8 mouse cellular contexts compared by ENCODE assay signal in the genomic region with DNA sequence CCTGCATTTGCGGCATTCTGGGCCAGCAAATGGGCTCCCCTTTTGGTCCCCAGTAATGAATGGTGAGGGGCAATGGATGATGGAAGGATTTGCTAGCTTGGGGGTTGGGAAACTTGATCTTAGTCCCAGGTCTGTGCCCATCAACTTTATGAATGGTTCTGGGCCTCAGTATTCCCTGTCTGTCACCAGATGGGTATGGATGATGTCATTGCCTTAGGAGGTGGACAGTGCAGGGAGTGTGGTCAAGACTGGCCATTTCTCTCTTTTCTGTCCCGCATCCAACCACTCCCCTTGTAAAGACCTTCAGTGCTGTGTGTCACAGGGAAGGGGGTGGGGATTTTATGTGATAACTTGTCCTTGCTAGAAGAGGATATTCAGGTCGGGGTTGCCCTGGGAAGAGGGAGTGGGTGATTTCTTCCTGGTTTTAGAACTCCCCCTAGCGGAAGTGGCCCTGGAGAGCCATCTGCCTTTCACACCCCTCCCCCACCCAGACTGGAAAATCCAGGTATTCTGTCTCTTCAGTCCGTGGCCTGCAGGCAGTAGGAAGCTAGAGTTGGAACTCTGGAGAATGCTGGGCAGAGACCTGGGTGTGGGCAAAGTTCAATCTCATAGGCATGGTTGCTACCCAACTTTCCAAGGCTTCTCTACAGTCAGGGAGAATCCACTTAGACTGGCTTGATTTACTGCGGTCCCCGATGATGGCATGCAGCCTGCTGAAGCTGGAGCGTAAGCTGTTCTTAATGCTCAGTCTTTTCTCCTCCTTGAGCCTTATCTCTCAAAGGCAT. TPM values are rescaled to one million over a fixed set of nuclear protein-coding genes. Genes with fewer than 3 reads are reported as not detected.
DNase-seq lines count a peak whose midpoint lies in the region; ATAC-seq lines count a peak whose summit lies in the region.

No protein-coding gene starts in this region.

- no peaks in the 10 kb centered on the region for H3K9me3 ChIP-seq in embryonic facial prominence, embryonic 12.5 days
- H3K9me3 ChIP-seq in hindbrain, embryonic 16.5 days (ENCODE audit: control insufficient read depth, low read length): no peaks in the 10 kb centered on the region
- H3K9me3 ChIP-seq in liver, embryonic 11.5 days (ENCODE audit: control insufficient read depth, low read length): no peaks in the 10 kb centered on the region
- no peaks in the 10 kb centered on the region for H3K9me3 ChIP-seq in neural tube, embryonic 11.5 days (ENCODE audit: control insufficient read depth, low read length)

- H3K36me3 ChIP-seq in embryonic facial prominence, embryonic 12.5 days: no peaks in the 10 kb centered on the region; the same call in 1 of the 2 replicates
- H3K36me3 ChIP-seq in hindbrain, embryonic 16.5 days (ENCODE audit: control insufficient read depth, insufficient read depth, low read length): no peaks in the 10 kb centered on the region
- 0 out of 2 replicates have a peak, but pooled peaks cover 2% of the 10 kb centered on the region for H3K36me3 ChIP-seq in liver, embryonic 11.5 days (ENCODE audit: control insufficient read depth, insufficient read depth, low read length)
- H3K36me3 ChIP-seq in neural tube, embryonic 11.5 days (ENCODE audit: control insufficient read depth, insufficient read depth, low read length): no peaks in the 10 kb centered on the region

- ATAC-seq in cerebellum, adult (ENCODE audit: insufficient number of reproducible peaks, low FRiP score, low TSS enrichment): no peak
- ATAC-seq in embryonic facial prominence, embryonic 12.5 days (ENCODE audit: insufficient number of reproducible peaks, insufficient read depth, low FRiP score, low TSS enrichment): no peak
- ATAC-seq in hindbrain, embryonic 16.5 days: no peak
- no peak for ATAC-seq in liver, embryonic 11.5 days (replicated peaks; ENCODE audit: low FRiP score)
- no peak for ATAC-seq in neural tube, embryonic 11.5 days (ENCODE audit: insufficient read depth, low FRiP score, low TSS enrichment)

- peak overlapping the region; percentile 72 for H3K4me2 ChIP-seq in embryonic facial prominence, embryonic 12.5 days (replicated peaks)
- H3K4me2 ChIP-seq in hindbrain, embryonic 16.5 days (ENCODE audit: low read length): peak overlapping the region; percentile 81
- H3K4me2 ChIP-seq in liver, embryonic 11.5 days: peak overlapping the region; percentile 72
- peak overlapping the region; percentile 67 for H3K4me2 ChIP-seq in neural tube, embryonic 11.5 days (ENCODE audit: low read depth)

- H3K27me3 ChIP-seq in embryonic facial prominence, embryonic 12.5 days: no peaks in the 10 kb centered on the region
- no peaks in the 10 kb centered on the region for H3K27me3 ChIP-seq in hindbrain, embryonic 16.5 days (replicated peaks; ENCODE audit: control insufficient read depth, insufficient read depth, low read length)
- no peaks in the 10 kb centered on the region for H3K27me3 ChIP-seq in liver, embryonic 11.5 days (replicated peaks; ENCODE audit: control insufficient read depth, insufficient read depth, low read length)
- H3K27me3 ChIP-seq in neural tube, embryonic 11.5 days (ENCODE audit: control insufficient read depth, insufficient read depth, low read length): no peaks in the 10 kb centered on the region

- DNase-seq in cerebellum, adult 11-12 months: peak; percentile 74
- peak; percentile 84 for DNase-seq in ZHBTc4 (ENCODE audit: low read depth, low spot score)
- DNase-seq in liver, embryonic 11.5 days (ENCODE audit: low spot score): no peak
- no peak for DNase-seq in neural tube, embryonic 11.5 days (ENCODE audit: low spot score)
- no peak for DNase-seq in frontal cortex, postnatal 10 days (ENCODE audit: low spot score in 2 of 2)

- H3K4me1 ChIP-seq in embryonic facial prominence, embryonic 12.5 days: peaks cover 57% of the 10 kb centered on the region
- peaks cover 51% of the 10 kb centered on the region for H3K4me1 ChIP-seq in hindbrain, embryonic 16.5 days (ENCODE audit: control insufficient read depth, insufficient read depth, low read depth, low read length)
- peaks cover 54% of the 10 kb centered on the region for H3K4me1 ChIP-seq in liver, embryonic 11.5 days (replicated peaks; ENCODE audit: control insufficient read depth, insufficient read depth, low read length)
- H3K4me1 ChIP-seq in neural tube, embryonic 11.5 days (ENCODE audit: control insufficient read depth, insufficient read depth, low read length): peaks cover 40% of the 10 kb centered on the region

- peak overlapping the region; percentile 88 for H3K9ac ChIP-seq in embryonic facial prominence, embryonic 12.5 days
- H3K9ac ChIP-seq in hindbrain, embryonic 16.5 days (ENCODE audit: low read depth, low read length): peak overlapping the region; percentile 73
- no peak overlapping the region; the same call in 1 of the 2 replicates for H3K9ac ChIP-seq in liver, embryonic 11.5 days (ENCODE audit: low read depth, low read length)
- no peak overlapping the region for H3K9ac ChIP-seq in neural tube, embryonic 11.5 days (ENCODE audit: low read length)

- peak overlapping the region; percentile 96 for H3K4me3 ChIP-seq in embryonic facial prominence, embryonic 12.5 days
- H3K4me3 ChIP-seq in hindbrain, embryonic 16.5 days (ENCODE audit: low read length): peak overlapping the region; percentile 61
- H3K4me3 ChIP-seq in liver, embryonic 11.5 days (ENCODE audit: low read depth, low read length): peak overlapping the region; percentile 64
- peak overlapping the region; percentile 80 for H3K4me3 ChIP-seq in neural tube, embryonic 11.5 days (ENCODE audit: low read depth, low read length)

- 34% methylated on average over 8 of the region's 8 CpGs for WGBS in embryonic facial prominence, embryonic 12.5 days
- 32% methylated on average over 8 of the region's 8 CpGs for WGBS in hindbrain, embryonic 16.5 days
- WGBS in liver, embryonic 11.5 days: 23% methylated on average over 8 of the region's 8 CpGs
- WGBS in neural tube, embryonic 11.5 days: 27% methylated on average over 8 of the region's 8 CpGs

- H3K27ac ChIP-seq in embryonic facial prominence, embryonic 12.5 days: peak overlapping the region; percentile 99
- H3K27ac ChIP-seq in hindbrain, embryonic 16.5 days (ENCODE audit: low read depth, low read length): peak overlapping the region; percentile 96
- H3K27ac ChIP-seq in liver, embryonic 11.5 days (ENCODE audit: low read depth, low read length): no peak overlapping the region
- H3K27ac ChIP-seq in neural tube, embryonic 11.5 days (ENCODE audit: low read depth, low read length): no peak overlapping the region

RNA-seq across cellular contexts. Expression of a gene that starts 2.8 kb away (rescaled TPM):
- 117 and 125 TPM in 2 replicates for polyA plus RNA-seq in embryonic facial prominence, embryonic 12.5 days (2016; fragmentation: Nextera tagmentation; extraction: Ambion mirVana)
- polyA plus RNA-seq in hindbrain, embryonic 16.5 days (2015; fragmentation: Nextera tagmentation; extraction: Ambion mirVana): 176 and 191 TPM in 2 replicates
- 54.7 and 55.3 TPM in 2 replicates for polyA plus RNA-seq in liver, embryonic 11.5 days (2014; fragmentation: Nextera tagmentation; extraction: Ambion mirVana)
- 68.8 and 73.1 TPM in 2 replicates for polyA plus RNA-seq in neural tube, embryonic 11.5 days (2014; fragmentation: Nextera tagmentation; extraction: Ambion mirVana)

RNA-seq across cellular contexts. Expression of a gene that starts 19.4 kb away (rescaled TPM):
- 474 and 481 TPM in 2 replicates for polyA plus RNA-seq in embryonic facial prominence, embryonic 12.5 days (2016; fragmentation: Nextera tagmentation; extraction: Ambion mirVana)
- 252 and 268 TPM in 2 replicates for polyA plus RNA-seq in hindbrain, embryonic 16.5 days (2015; fragmentation: Nextera tagmentation; extraction: Ambion mirVana)
- polyA plus RNA-seq in liver, embryonic 11.5 days (2014; fragmentation: Nextera tagmentation; extraction: Ambion mirVana): 756 and 842 TPM in 2 replicates
- 453 and 457 TPM in 2 replicates for polyA plus RNA-seq in neural tube, embryonic 11.5 days (2014; fragmentation: Nextera tagmentation; extraction: Ambion mirVana)

RNA-seq across cellular contexts. Expression of a gene that starts 25.9 kb away (rescaled TPM):
- 0.39 TPM in 1 of 2 replicates, not detected in the other for polyA plus RNA-seq in embryonic facial prominence, embryonic 12.5 days (2016; fragmentation: Nextera tagmentation; extraction: Ambion mirVana)
- polyA plus RNA-seq in hindbrain, embryonic 16.5 days (2015; fragmentation: Nextera tagmentation; extraction: Ambion mirVana): 0.44 and 0.91 TPM in 2 replicates
- polyA plus RNA-seq in liver, embryonic 11.5 days (2014; fragmentation: Nextera tagmentation; extraction: Ambion mirVana): 0.64 TPM in 1 of 2 replicates, not detected in the other
- polyA plus RNA-seq in neural tube, embryonic 11.5 days (2014; fragmentation: Nextera tagmentation; extraction: Ambion mirVana): not detected in 2 replicates

RNA-seq across cellular contexts. Expression of a gene that starts 35.2 kb away (rescaled TPM):
- 23.1 and 24.8 TPM in 2 replicates for polyA plus RNA-seq in embryonic facial prominence, embryonic 12.5 days (2016; fragmentation: Nextera tagmentation; extraction: Ambion mirVana)
- 14.1 and 16.2 TPM in 2 replicates for polyA plus RNA-seq in hindbrain, embryonic 16.5 days (2015; fragmentation: Nextera tagmentation; extraction: Ambion mirVana)
- 12.9 and 13.1 TPM in 2 replicates for polyA plus RNA-seq in liver, embryonic 11.5 days (2014; fragmentation: Nextera tagmentation; extraction: Ambion mirVana)
- 13.3 and 13.7 TPM in 2 replicates for polyA plus RNA-seq in neural tube, embryonic 11.5 days (2014; fragmentation: Nextera tagmentation; extraction: Ambion mirVana)

RNA-seq across cellular contexts. Expression of a gene that starts 39.0 kb away (rescaled TPM):
- 11.3 and 12.4 TPM in 2 replicates for polyA plus RNA-seq in embryonic facial prominence, embryonic 12.5 days (2016; fragmentation: Nextera tagmentation; extraction: Ambion mirVana)
- polyA plus RNA-seq in hindbrain, embryonic 16.5 days (2015; fragmentation: Nextera tagmentation; extraction: Ambion mirVana): 38.2 and 40.7 TPM in 2 replicates
- 3.7 and 5.4 TPM in 2 replicates for polyA plus RNA-seq in liver, embryonic 11.5 days (2014; fragmentation: Nextera tagmentation; extraction: Ambion mirVana)
- 14.1 and 15.0 TPM in 2 replicates for polyA plus RNA-seq in neural tube, embryonic 11.5 days (2014; fragmentation: Nextera tagmentation; extraction: Ambion mirVana)

Comparison
In these comparisons a context has a peak if more than half of its experiments do, and no peak if none do; other contexts are left out.
1. DNase-seq: peak in cerebellum, adult 11-12 months (single experiment) and ZHBTc4 (single experiment); none in liver, embryonic 11.5 days (single experiment), neural tube, embryonic 11.5 days (single experiment) and frontal cortex, postnatal 10 days (0 of 2).
2. H3K27ac ChIP-seq: peak in embryonic facial prominence, embryonic 12.5 days (single experiment) and hindbrain, embryonic 16.5 days (single experiment); none in liver, embryonic 11.5 days (single experiment) and neural tube, embryonic 11.5 days (single experiment).
3. H3K9ac ChIP-seq: peak in embryonic facial prominence, embryonic 12.5 days (single experiment) and hindbrain, embryonic 16.5 days (single experiment); none in liver, embryonic 11.5 days (single experiment) and neural tube, embryonic 11.5 days (single experiment).
4. Peak in every context shown above with its lines, with median percentiles within 50 percentile points of each other: H3K4me2 ChIP-seq and H3K4me3 ChIP-seq.